Mouse (Mus musculus): ENCODE data around the gene Limch1. TPM values are rescaled to one million over a fixed set of nuclear protein-coding genes. Genes with fewer than 3 reads are reported as not detected.

Limch1 gene
- polyA plus RNA-seq, 1 experiment from 2014 or later = 58.6 TPM

GRCm38 (mm10) chr5:66996124-66996523, 250.5 kb downstream of the Limch1 start:
- DNase-seq (ENCODE audit: low spot score) (no peak), ATAC-seq (ENCODE audit: low FRiP score) (no peak)
- Histone ChIP-seq H3K27ac (peak overlapping the region; percentile 65; the same call in 1 of the 2 replicates), H3K27me3 (ENCODE audit: control insufficient read depth, insufficient read depth, low read length) (no peaks in the 10 kb centered on the region), H3K4me2 (replicated peaks) (no peak overlapping the region), H3K4me3 (replicated peaks; ENCODE audit: low read length) (no peak overlapping the region), H3K9ac (no peak overlapping the region; the same call in 1 of the 2 replicates), H3K9me3 (ENCODE audit: control insufficient read depth, low read length) (no peaks in the 10 kb centered on the region), H3K36me3 (replicated peaks; ENCODE audit: control insufficient read depth, insufficient read depth) (0 out of 2 replicates have a peak, but pooled peaks cover 5% of the 10 kb centered on the region), H3K4me1 (replicated peaks; ENCODE audit: control insufficient read depth, insufficient read depth, low read length) (0 out of 2 replicates have a peak, but pooled peaks cover 5% of the 10 kb centered on the region)
- WGBS = 25% methylated on average over 3 of the region's 3 CpGs

- 3% methylated on average over 33 of the region's 33 CpGs for WGBS
- Histone ChIP-seq H3K27ac (peak overlapping the region; percentile 65), H3K36me3 (replicated peaks; ENCODE audit: control insufficient read depth, insufficient read depth) (0 out of 2 replicates have a peak, but pooled peaks cover 5% of the 10 kb centered on the region), H3K27me3 (ENCODE audit: control insufficient read depth, insufficient read depth, low read length) (no peaks in the 10 kb centered on the region), H3K4me2 (replicated peaks) (peak overlapping the region; percentile 56), H3K9ac (peak overlapping the region; percentile 59), H3K4me3 (replicated peaks; ENCODE audit: low read length) (peak overlapping the region; percentile 33), H3K4me1 (replicated peaks; ENCODE audit: control insufficient read depth, insufficient read depth, low read length) (0 out of 2 replicates have a peak, but pooled peaks cover 5% of the 10 kb centered on the region), H3K9me3 (ENCODE audit: control insufficient read depth, low read length) (no peaks in the 10 kb centered on the region)
- peak; percentile 94 for DNase-seq (ENCODE audit: low spot score)
- peak; percentile 90 for ATAC-seq (ENCODE audit: low FRiP score)
Measured at GRCm38 (mm10) chr5:66996886-66997599, 251.4 kb downstream of the Limch1 start.

DNA sequence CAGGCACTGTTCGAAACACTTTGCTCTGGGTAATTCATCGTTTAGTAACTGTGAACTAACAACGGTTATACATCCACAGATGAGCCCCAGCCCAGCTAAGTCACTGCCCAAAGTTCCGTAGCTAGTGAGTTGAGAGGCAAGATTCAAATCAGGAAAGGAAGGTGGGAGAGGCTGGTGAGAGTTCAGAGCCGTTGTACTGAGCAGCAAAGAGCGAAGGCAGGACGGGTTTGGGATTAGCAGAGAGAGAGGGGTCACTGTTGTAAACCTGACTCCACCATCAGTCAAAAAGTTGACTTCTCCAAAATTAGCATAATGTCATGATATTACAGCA, 251.9 kb downstream of the Limch1 start:
- peak overlapping the region; percentile 65; the same call in 1 of the 2 replicates for H3K27ac ChIP-seq
- no peaks in the 10 kb centered on the region for H3K9me3 ChIP-seq (ENCODE audit: control insufficient read depth, low read length)
- 15% methylated on average over 7 of the region's 7 CpGs for WGBS
- peak overlapping the region; percentile 33 for H3K4me3 ChIP-seq (replicated peaks; ENCODE audit: low read length)
- H3K27me3 ChIP-seq (ENCODE audit: control insufficient read depth, insufficient read depth, low read length) = no peaks in the 10 kb centered on the region
- no peak for DNase-seq (ENCODE audit: low spot score)
- H3K4me2 ChIP-seq (replicated peaks) = peak overlapping the region; percentile 56
- ATAC-seq (ENCODE audit: low FRiP score) = no peak
- H3K4me1 ChIP-seq (replicated peaks; ENCODE audit: control insufficient read depth, insufficient read depth, low read length) = 0 out of 2 replicates have a peak, but pooled peaks cover 5% of the 10 kb centered on the region
- peaks cover 7% of the 10 kb centered on the region; the same call in 1 of the 2 replicates for H3K36me3 ChIP-seq (replicated peaks; ENCODE audit: control insufficient read depth, insufficient read depth)
- H3K9ac ChIP-seq = peak overlapping the region; percentile 59

GRCm38 (mm10) chr5:66998341-66998740, 252.7 kb downstream of the Limch1 start:
- Histone ChIP-seq H3K4me3 (replicated peaks; ENCODE audit: low read length) (no peak overlapping the region), H3K36me3 (replicated peaks; ENCODE audit: control insufficient read depth, insufficient read depth) (peaks cover 9% of the 10 kb centered on the region; the same call in 1 of the 2 replicates), H3K27me3 (ENCODE audit: control insufficient read depth, insufficient read depth, low read length) (no peaks in the 10 kb centered on the region), H3K4me2 (replicated peaks) (no peak overlapping the region), H3K9ac (no peak overlapping the region), H3K4me1 (replicated peaks; ENCODE audit: control insufficient read depth, insufficient read depth, low read length) (0 out of 2 replicates have a peak, but pooled peaks cover 5% of the 10 kb centered on the region), H3K9me3 (ENCODE audit: control insufficient read depth, low read length) (no peaks in the 10 kb centered on the region), H3K27ac (no peak overlapping the region)
- ATAC-seq (ENCODE audit: low FRiP score) (no peak), DNase-seq (ENCODE audit: low spot score) (no peak)
- 71% methylated on average over 3 of the region's 6 CpGs for WGBS

- no peak for DNase-seq (ENCODE audit: low spot score)
Measured at GRCm38 (mm10) chr5:67002346-67002745, 256.7 kb downstream of the Limch1 start.

GRCm38 (mm10) chr5:67004619-67005018, 259.0 kb downstream of the Limch1 start:
- ATAC-seq (ENCODE audit: low FRiP score) (no peak), DNase-seq (ENCODE audit: low spot score) (no peak)
- Histone ChIP-seq H3K4me1 (replicated peaks; ENCODE audit: control insufficient read depth, insufficient read depth, low read length) (no peaks in the 10 kb centered on the region), H3K9me3 (ENCODE audit: control insufficient read depth, low read length) (no peaks in the 10 kb centered on the region), H3K4me3 (replicated peaks; ENCODE audit: low read length) (no peak overlapping the region), H3K27ac (no peak overlapping the region), H3K9ac (no peak overlapping the region), H3K36me3 (replicated peaks; ENCODE audit: control insufficient read depth, insufficient read depth) (peaks cover 14% of the 10 kb centered on the region), H3K27me3 (ENCODE audit: control insufficient read depth, insufficient read depth, low read length) (no peaks in the 10 kb centered on the region), H3K4me2 (replicated peaks) (no peak overlapping the region)
- 87% methylated on average over 11 of the region's 11 CpGs for WGBS

More at GRCm38 (mm10) chr5:67002346-67002745, 256.7 kb downstream of the Limch1 start:
- H3K9ac ChIP-seq = no peak overlapping the region
- no peak overlapping the region for H3K4me3 ChIP-seq (replicated peaks; ENCODE audit: low read length)
- no peaks in the 10 kb centered on the region for H3K27me3 ChIP-seq (ENCODE audit: control insufficient read depth, insufficient read depth, low read length)
- peaks cover 16% of the 10 kb centered on the region; the same call in 1 of the 2 replicates for H3K36me3 ChIP-seq (replicated peaks; ENCODE audit: control insufficient read depth, insufficient read depth)
- H3K4me1 ChIP-seq (replicated peaks; ENCODE audit: control insufficient read depth, insufficient read depth, low read length) = no peaks in the 10 kb centered on the region
- 93% methylated on average over 6 of the region's 6 CpGs for WGBS
- H3K4me2 ChIP-seq (replicated peaks) = no peak overlapping the region
- no peak for ATAC-seq (ENCODE audit: low FRiP score)
- no peaks in the 10 kb centered on the region for H3K9me3 ChIP-seq (ENCODE audit: control insufficient read depth, low read length)
- no peak overlapping the region for H3K27ac ChIP-seq

DNA sequence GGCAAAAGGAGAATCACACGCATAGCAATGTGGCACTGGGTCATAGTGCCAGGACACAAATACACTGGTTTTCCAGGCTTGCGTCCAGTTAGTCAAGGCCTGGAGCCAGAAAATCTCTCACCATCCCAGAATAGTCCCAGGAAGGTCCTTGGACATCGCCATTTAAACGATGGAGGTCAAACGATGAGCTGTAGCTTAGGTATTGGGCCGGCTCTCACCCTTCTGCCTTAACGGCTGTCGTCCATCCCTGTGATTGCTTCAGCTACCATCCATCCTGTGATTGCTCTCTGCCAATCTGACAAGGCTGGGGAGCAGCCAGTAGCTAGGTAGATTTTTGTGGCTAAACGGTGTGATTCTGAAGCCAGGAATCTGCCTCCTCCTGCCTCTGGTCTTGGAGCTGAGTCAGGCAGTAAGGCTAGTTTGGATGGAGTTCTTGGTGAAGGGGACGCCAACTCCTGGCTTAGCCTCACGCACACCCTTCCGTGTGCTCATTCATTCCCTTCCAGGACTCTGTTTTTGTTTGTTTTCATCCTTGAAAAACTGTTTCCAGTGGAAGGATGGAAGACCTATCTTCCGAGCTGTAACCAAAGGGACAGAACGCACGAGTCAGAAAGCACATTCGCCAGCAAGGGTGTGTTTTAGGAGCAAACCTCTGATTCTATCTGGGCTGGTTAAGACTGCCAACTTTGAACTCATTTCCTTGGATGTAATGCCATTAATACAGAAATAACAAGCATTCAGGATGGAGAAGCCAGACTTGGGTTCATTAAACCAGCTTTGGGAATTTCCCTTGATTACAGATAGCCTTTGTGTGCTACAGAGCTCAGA, 265.6 kb downstream of the Limch1 start:
- Histone ChIP-seq H3K27me3 (ENCODE audit: control insufficient read depth, insufficient read depth, low read length) (no peaks in the 10 kb centered on the region), H3K27ac (0 out of 2 replicates have a peak overlapping the region, but pooled peaks have one; percentile 16), H3K4me3 (replicated peaks; ENCODE audit: low read length) (no peak overlapping the region), H3K36me3 (replicated peaks; ENCODE audit: control insufficient read depth, insufficient read depth) (no peaks in the 10 kb centered on the region; the same call in 1 of the 2 replicates), H3K4me2 (replicated peaks) (no peak overlapping the region), H3K9ac (no peak overlapping the region), H3K9me3 (ENCODE audit: control insufficient read depth, low read length) (no peaks in the 10 kb centered on the region), H3K4me1 (replicated peaks; ENCODE audit: control insufficient read depth, insufficient read depth, low read length) (no peaks in the 10 kb centered on the region)
- WGBS = 89% methylated on average over 16 of the region's 16 CpGs
- DNase-seq (ENCODE audit: low spot score) (no peak), ATAC-seq (ENCODE audit: low FRiP score) (no peak)

DNA sequence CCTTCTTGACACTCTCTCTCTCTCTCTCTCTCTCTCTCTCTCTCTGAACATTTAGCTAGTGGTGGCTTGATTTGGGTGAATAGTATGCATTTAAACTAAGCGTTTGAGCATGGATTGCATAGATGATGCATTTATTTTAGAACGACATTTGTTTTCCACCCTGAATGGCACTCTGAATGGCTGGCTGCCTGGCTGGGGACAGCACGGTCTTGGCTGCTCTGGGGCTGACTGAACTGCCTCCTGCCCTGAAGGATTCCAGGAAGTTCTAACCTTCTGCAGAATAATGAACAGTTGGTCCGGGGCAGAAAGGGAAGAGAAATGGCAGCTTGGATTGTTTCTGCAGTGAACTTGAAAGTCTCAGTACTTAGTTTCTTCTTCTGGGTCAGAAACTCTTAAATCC, 266.4 kb downstream of the Limch1 start:
- Histone ChIP-seq H3K4me3 (replicated peaks; ENCODE audit: low read length) (no peak overlapping the region), H3K27ac (no peak overlapping the region), H3K4me2 (replicated peaks) (no peak overlapping the region), H3K9me3 (ENCODE audit: control insufficient read depth, low read length) (no peaks in the 10 kb centered on the region), H3K36me3 (replicated peaks; ENCODE audit: control insufficient read depth, insufficient read depth) (no peaks in the 10 kb centered on the region; the same call in 1 of the 2 replicates), H3K9ac (no peak overlapping the region), H3K4me1 (replicated peaks; ENCODE audit: control insufficient read depth, insufficient read depth, low read length) (no peaks in the 10 kb centered on the region), H3K27me3 (ENCODE audit: control insufficient read depth, insufficient read depth, low read length) (no peaks in the 10 kb centered on the region)
- ATAC-seq (ENCODE audit: low FRiP score) (no peak), DNase-seq (ENCODE audit: low spot score) (no peak)
- 66% methylated on average over 4 of the region's 4 CpGs for WGBS

GRCm38 (mm10) chr5:67013926-67014325, 268.3 kb downstream of the Limch1 start:
- WGBS = 83% methylated on average over 3 of the region's 3 CpGs
- Histone ChIP-seq H3K4me2 (replicated peaks) (no peak overlapping the region), H3K27me3 (ENCODE audit: control insufficient read depth, insufficient read depth, low read length) (no peaks in the 10 kb centered on the region), H3K4me3 (replicated peaks; ENCODE audit: low read length) (no peak overlapping the region), H3K9me3 (ENCODE audit: control insufficient read depth, low read length) (no peaks in the 10 kb centered on the region), H3K36me3 (replicated peaks; ENCODE audit: control insufficient read depth, insufficient read depth) (peaks cover 7% of the 10 kb centered on the region; the same call in 1 of the 2 replicates), H3K27ac (no peak overlapping the region), H3K9ac (no peak overlapping the region), H3K4me1 (replicated peaks; ENCODE audit: control insufficient read depth, insufficient read depth, low read length) (no peaks in the 10 kb centered on the region)
- no peak for DNase-seq (ENCODE audit: low spot score)
- no peak for ATAC-seq (ENCODE audit: low FRiP score)
